Mouse (Mus musculus) C2C12 (cell line): ENCODE measurements around the gene Daam1.

Experiments
- CTCF ChIP-seq: IDR thresholded peaks from one replicate; pipeline ENCODE4 v1.5.1; 2011; ENCODE audit not compliant: control insufficient read depth, insufficient read depth, insufficient read length
- FOSL1 ChIP-seq: IDR thresholded peaks from one replicate; pipeline ENCODE4 v1.8.0; 2011; ENCODE audit warnings: mild to moderate bottlenecking, low read length; ENCODE audit not compliant: poor library complexity, insufficient read depth, severe bottlenecking
- MAX ChIP-seq: IDR thresholded peaks from one replicate; pipeline ENCODE4 v1.6.1; 2011; ENCODE audit warnings: mild to moderate bottlenecking, control low read depth
- MYOD1 ChIP-seq: IDR thresholded peaks from one replicate; pipeline ENCODE4 v1.6.1; 2011; ENCODE audit warnings: low read depth; ENCODE audit not compliant: control insufficient read depth, insufficient read length
- MYOG ChIP-seq: IDR thresholded peaks from one replicate; pipeline ENCODE4 v1.6.1; 2011; ENCODE audit not compliant: control insufficient read depth, insufficient read length; ENCODE audit errors: extremely low read depth
- USF1 ChIP-seq: IDR thresholded peaks from one replicate; pipeline ENCODE4 v1.6.1; 2011; ENCODE audit warnings: low read depth, mild to moderate bottlenecking, control low read depth, moderate library complexity

GRCm38 (mm10) chr12:71863846-71864543 is 33.1 kb downstream of the Daam1 start:
- no peak for TF ChIP-seq USF1
- TF ChIP-seq CTCF: no peak
- no peak for TF ChIP-seq MAX
- no peak for TF ChIP-seq FOSL1
- TF ChIP-seq MYOD1: no peak
- TF ChIP-seq MYOG: no peak
